12 mouse cellular contexts compared by ENCODE assay signal in the genomic region with DNA sequence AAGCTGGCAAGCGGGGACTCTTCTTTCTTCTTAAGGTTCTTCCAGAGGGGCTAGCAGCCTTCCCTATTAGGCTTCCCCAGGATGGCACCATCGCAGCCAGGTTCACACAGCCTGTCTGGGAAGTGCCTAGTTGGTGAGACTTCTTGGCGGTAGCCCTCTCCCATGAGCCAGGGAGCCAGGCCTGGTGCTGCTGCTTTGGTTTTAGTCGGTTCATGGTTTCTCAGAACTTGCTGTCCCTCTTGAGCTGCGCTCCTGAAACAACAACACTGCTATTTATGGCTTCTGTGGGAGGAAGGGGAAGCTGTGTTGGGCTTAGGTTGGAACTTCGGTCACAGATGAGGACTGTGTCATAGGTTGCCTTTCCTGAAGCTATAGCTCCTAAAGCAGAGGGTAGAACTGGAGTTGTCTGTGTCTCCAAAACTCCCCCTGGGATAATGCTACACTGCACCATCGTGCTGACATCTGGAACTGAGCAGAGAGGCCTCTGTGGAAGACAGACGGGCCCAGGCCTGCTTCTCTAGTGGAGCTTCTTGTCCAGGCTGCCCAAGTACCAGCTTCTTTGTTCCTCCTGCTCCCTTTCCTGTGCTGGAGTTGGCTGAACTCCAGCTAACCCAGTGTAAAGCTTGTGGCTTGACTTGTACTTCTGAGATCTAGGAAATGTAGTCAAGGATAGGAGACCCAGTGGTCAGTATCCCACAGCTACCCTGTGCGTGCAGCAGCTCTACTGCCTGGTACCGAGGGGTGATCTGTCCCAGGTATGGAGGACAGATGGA. TPM values are rescaled to one million over a fixed set of nuclear protein-coding genes. Genes with fewer than 3 reads are reported as not detected.
DNase-seq lines count a peak whose midpoint lies in the region; ATAC-seq and TF ChIP-seq lines count a peak whose summit lies in the region.
"Had no signal": no experiment of that assay in that cellular context is flagged by ENCODE, and none has a peak within 500 bp of the region (broad histone marks: within the 10 kb centered on the region; RNA-seq: fewer than 3 reads in every experiment).

No protein-coding gene starts in this region.

- no peaks in the 10 kb centered on the region for H3K9me3 ChIP-seq in kidney, postnatal 0 days (replicated peaks; ENCODE audit: low read length)
- no peaks in the 10 kb centered on the region for H3K9me3 ChIP-seq in heart, embryonic 16.5 days (replicated peaks; ENCODE audit: control insufficient read depth, low read length)

- H3K27me3 ChIP-seq in kidney, postnatal 0 days (ENCODE audit: insufficient read depth, low read length), result no peaks in the 10 kb centered on the region
- no peaks in the 10 kb centered on the region for H3K27me3 ChIP-seq in heart, embryonic 16.5 days (ENCODE audit: control insufficient read depth, insufficient read depth, low read length)

- DNase-seq in heart, adult 11 months, result peak; percentile 94
- DNase-seq in heart, postnatal 36 days, result no peak
- DNase-seq in kidney, postnatal 0 days (ENCODE audit: low spot score), result no peak
- no peak for DNase-seq in kidney, adult 9 months
- peak; percentile 81 for DNase-seq in 416B (ENCODE audit: low read depth)
- DNase-seq in thymus, postnatal 4 days, result no peak
- no peak for DNase-seq in embryo, embryonic 11 days
- DNase-seq: adrenal gland, postnatal 25 days; B cell, adult 2 months; cerebellum, postnatal 14 days had no signal

- H3K36me3 ChIP-seq in kidney, postnatal 0 days (ENCODE audit: insufficient read depth, low read length), result peaks cover 48% of the 10 kb centered on the region; the same call in 1 of the 2 replicates
- H3K36me3 ChIP-seq in heart, embryonic 16.5 days (ENCODE audit: control insufficient read depth, insufficient read depth), result peaks cover 48% of the 10 kb centered on the region

- intact Hi-C loops in heart, postnatal 36 days (cut with DNase I), result no loop called here

- no peak overlapping the region for H3K4me3 ChIP-seq in kidney, postnatal 0 days (replicated peaks; ENCODE audit: low read depth, low read length)
- no peak overlapping the region for H3K4me3 ChIP-seq in heart, embryonic 16.5 days (ENCODE audit: low read length)

- no peak for TF ChIP-seq CTCF in kidney, postnatal 0 days (IDR thresholded peaks at IDR 0.05; ENCODE audit: low read depth)

- WGBS in kidney, postnatal 0 days, result 77% methylated on average over 10 of the region's 10 CpGs
- 61% methylated on average over 10 of the region's 10 CpGs for WGBS in heart, embryonic 16.5 days

- H3K9ac ChIP-seq in kidney, postnatal 0 days (ENCODE audit: low read depth, low read length), result no peak overlapping the region
- H3K9ac ChIP-seq in heart, embryonic 16.5 days (ENCODE audit: low read length), result no peak overlapping the region
- H3K9ac ChIP-seq: liver, embryonic 14.5 days had no signal

- H3K27ac ChIP-seq in kidney, postnatal 0 days, result peak overlapping the region; percentile 70
- peak overlapping the region; percentile 68 for H3K27ac ChIP-seq in heart, embryonic 16.5 days (ENCODE audit: low read length)
- H3K27ac ChIP-seq: liver, embryonic 14.5 days had no signal

- peaks cover 15% of the 10 kb centered on the region; the same call in 1 of the 2 replicates for H3K4me1 ChIP-seq in kidney, postnatal 0 days (replicated peaks; ENCODE audit: insufficient read depth, low read length)
- H3K4me1 ChIP-seq in heart, embryonic 16.5 days (ENCODE audit: control insufficient read depth, insufficient read depth, low read length), result peaks cover 18% of the 10 kb centered on the region

- no peak for ATAC-seq in kidney, postnatal 0 days (replicated peaks; ENCODE audit: low FRiP score, low read depth)
- no peak for ATAC-seq in heart, embryonic 16.5 days (replicated peaks; ENCODE audit: extremely low read depth, insufficient read depth, low FRiP score)

- H3K4me2 ChIP-seq in kidney, postnatal 0 days (ENCODE audit: low read length), result no peak overlapping the region
- H3K4me2 ChIP-seq in heart, embryonic 16.5 days (ENCODE audit: low read depth, low read length), result no peak overlapping the region

RNA-seq across cellular contexts. Expression of a gene that starts 2.4 kb away (rescaled TPM):
- 10 to 100 TPM; 20.5 to 21.3 TPM for total RNA-seq in heart, postnatal 36 days (2021)
- 152 and 161 TPM in 2 replicates for polyA plus RNA-seq in kidney, postnatal 0 days (2015; fragmentation: Nextera tagmentation; extraction: Ambion mirVana)
- 119 and 125 TPM in 2 replicates for polyA plus RNA-seq in heart, embryonic 16.5 days (2015; fragmentation: Nextera tagmentation; extraction: Ambion mirVana)

RNA-seq across cellular contexts. Expression of a gene that starts 27.9 kb away (rescaled TPM):
- 10 to 100 TPM; 12.4 to 12.9 TPM for total RNA-seq in heart, postnatal 36 days (2021)
- polyA plus RNA-seq in kidney, postnatal 0 days (2015; fragmentation: Nextera tagmentation; extraction: Ambion mirVana), result 54.1 and 55.9 TPM in 2 replicates
- polyA plus RNA-seq in heart, embryonic 16.5 days (2015; fragmentation: Nextera tagmentation; extraction: Ambion mirVana), result 34.8 and 36.6 TPM in 2 replicates

RNA-seq across cellular contexts. Expression of a gene that starts 50.1 kb away (rescaled TPM):
- 100 to 1,000 TPM; 154 to 155 TPM for total RNA-seq in heart, postnatal 36 days (2021)
- polyA plus RNA-seq in kidney, postnatal 0 days (2015; fragmentation: Nextera tagmentation; extraction: Ambion mirVana), result 85.9 and 99.0 TPM in 2 replicates
- polyA plus RNA-seq in heart, embryonic 16.5 days (2015; fragmentation: Nextera tagmentation; extraction: Ambion mirVana), result 128 and 132 TPM in 2 replicates

RNA-seq across cellular contexts. Expression of a gene that starts 56.0 kb away (rescaled TPM):
- 10 to 100 TPM; 20.0 to 21.6 TPM for total RNA-seq in heart, postnatal 36 days (2021)
- polyA plus RNA-seq in kidney, postnatal 0 days (2015; fragmentation: Nextera tagmentation; extraction: Ambion mirVana), result 39.4 and 41.5 TPM in 2 replicates
- 25.6 and 27.3 TPM in 2 replicates for polyA plus RNA-seq in heart, embryonic 16.5 days (2015; fragmentation: Nextera tagmentation; extraction: Ambion mirVana)

Comparison
In these comparisons a context has a peak if more than half of its experiments do, and no peak if none do; other contexts are left out.
1. DNase-seq: peak in heart, adult 11 months (single experiment) and 416B (single experiment); none in heart, postnatal 36 days (0 of 2), kidney, postnatal 0 days (single experiment), kidney, adult 9 months (single experiment), thymus, postnatal 4 days (single experiment) and embryo, embryonic 11 days (single experiment).